Mouse (Mus musculus) layer of hippocampus, adult 18-20 months (tissue): ENCODE data around the gene Ptprg. TPM values are rescaled to one million over a fixed set of nuclear protein-coding genes. Genes with fewer than 3 reads are reported as not detected.
"Not testable (repeated sequence)": the region's sequence is repeated elsewhere in the genome, so short reads cannot be mapped to it uniquely, and the experiment has no call there.

Source experiments
- DNase-seq, 2 experiments: peaks; one replicate each; pipeline ENCODE4 v3.0.0; 2022; ENCODE audit warnings: low spot score in 2 of 2
- total RNA-seq, 2 experiments: library from RNA; stranded (reverse); gene quantifications; 2 replicates each; pipeline ENCODE4 v1.2.3; 2021

The Ptprg gene
- total RNA-seq, 2 experiments from 2014 or later, result 100 to 102 TPM

GRCm38 (mm10) chr14:11955020-11955882 lies 401.9 kb downstream of the Ptprg start:
- DNase-seq, result no peak

- peak in 1 of 2 experiments; percentile 49 for DNase-seq
Measured at GRCm38 (mm10) chr14:11960269-11961121, 407.2 kb downstream of the Ptprg start.

GRCm38 (mm10) chr14:11962101-11962500 lies 408.8 kb downstream of the Ptprg start:
- DNase-seq, result no peak

GRCm38 (mm10) chr14:11962561-11962960 lies 409.2 kb downstream of the Ptprg start:
- DNase-seq, result no peak

- no peak for DNase-seq
Measured at GRCm38 (mm10) chr14:11963791-11964190, 410.5 kb downstream of the Ptprg start.

- not testable (repeated sequence) for DNase-seq
Measured at GRCm38 (mm10) chr14:11964326-11964725, 411.0 kb downstream of the Ptprg start.

- no peak for DNase-seq
Measured at GRCm38 (mm10) chr14:11965878-11966277, 412.5 kb downstream of the Ptprg start.

GRCm38 (mm10) chr14:11981764-11982163 lies 428.4 kb downstream of the Ptprg start:
- no peak for DNase-seq

GRCm38 (mm10) chr14:11983031-11983430 lies 429.7 kb downstream of the Ptprg start:
- DNase-seq, result no peak

- DNase-seq, result no peak
Measured at GRCm38 (mm10) chr14:11984086-11984485, 430.8 kb downstream of the Ptprg start.

GRCm38 (mm10) chr14:11988975-11989374 lies 435.6 kb downstream of the Ptprg start:
- DNase-seq, result no peak

- no peak for DNase-seq
Measured at GRCm38 (mm10) chr14:11991151-11991550, 437.8 kb downstream of the Ptprg start.

- no peak for DNase-seq
Measured at GRCm38 (mm10) chr14:11992111-11992510, 438.8 kb downstream of the Ptprg start.

GRCm38 (mm10) chr14:11992534-11992933 lies 439.2 kb downstream of the Ptprg start:
- DNase-seq, result no peak

- DNase-seq, result no peak
Measured at GRCm38 (mm10) chr14:11997555-11997954, 444.2 kb downstream of the Ptprg start.

GRCm38 (mm10) chr14:11998464-11998863 lies 445.1 kb downstream of the Ptprg start:
- DNase-seq, result no peak

GRCm38 (mm10) chr14:12004061-12004460 lies 450.7 kb downstream of the Ptprg start:
- DNase-seq, result peak in 1 of 2 experiments; percentile 52

GRCm38 (mm10) chr14:12011766-12012165 lies 458.4 kb downstream of the Ptprg start:
- DNase-seq, result no peak

GRCm38 (mm10) chr14:12025812-12026728 lies 472.7 kb downstream of the Ptprg start:
- no peak for DNase-seq

- DNase-seq, result no peak
Measured at GRCm38 (mm10) chr14:12027247-12027646, 473.9 kb downstream of the Ptprg start.

GRCm38 (mm10) chr14:12029926-12030325 lies 476.6 kb downstream of the Ptprg start:
- no peak for DNase-seq
